Mouse (Mus musculus): ENCODE data around the gene Necab3. TPM values are rescaled to one million over a fixed set of nuclear protein-coding genes. Genes with fewer than 3 reads are reported as not detected.

The Necab3 gene
- polyA plus RNA-seq, 1 experiment from 2014 or later = 18.2 TPM

GRCm38 (mm10) chr2:154570666-154571065 is 12.0 kb upstream of the Necab3 start:
- WGBS = 69% methylated on average over 4 of the region's 4 CpGs

GRCm38 (mm10) chr2:154569836-154570286 is 11.2 kb upstream of the Necab3 start, which contains the start of gene E2f1:
Gene E2f1, minus strand, starts transcription at chr2:154569892.
- Histone ChIP-seq H3K4me2 (replicated peaks) (peak within 1 kb of the TSS; percentile 96), H3K27me3 (replicated peaks) (no peaks in the 10 kb centered on the region), H3K9me3 (no peaks in the 10 kb centered on the region), H3K4me3 (peak within 1 kb of the TSS; percentile 84), H3K9ac (peak within 1 kb of the TSS; percentile 77), H3K4me1 (peaks cover 46% of the 10 kb centered on the region), H3K27ac (peak within 1 kb of the TSS; percentile 65), H3K36me3 (no peaks in the 10 kb centered on the region)
- ATAC-seq (ENCODE audit: low FRiP score, low read depth) = peak; percentile 97
- under 1% methylated on average over 44 of the region's 44 CpGs for WGBS

More at GRCm38 (mm10) chr2:154570666-154571065, 12.0 kb upstream of the Necab3 start:
- H3K4me2 ChIP-seq (replicated peaks) = peak overlapping the region; percentile 96
- no peaks in the 10 kb centered on the region for H3K9me3 ChIP-seq
- no peak overlapping the region for H3K27ac ChIP-seq
- H3K4me3 ChIP-seq = no peak overlapping the region
- H3K36me3 ChIP-seq = no peaks in the 10 kb centered on the region
- no peaks in the 10 kb centered on the region for H3K27me3 ChIP-seq (replicated peaks)
- H3K9ac ChIP-seq = no peak overlapping the region
- ATAC-seq (ENCODE audit: low FRiP score, low read depth) = no peak
- peaks cover 43% of the 10 kb centered on the region for H3K4me1 ChIP-seq

GRCm38 (mm10) chr2:154569071-154569748 is 10.5 kb upstream of the Necab3 start:
- H3K4me2 ChIP-seq (replicated peaks) = peak overlapping the region; percentile 96
- ATAC-seq (ENCODE audit: low FRiP score, low read depth) = peak; percentile 79
- no peaks in the 10 kb centered on the region for H3K9me3 ChIP-seq
- H3K9ac ChIP-seq = peak overlapping the region; percentile 77
- H3K4me3 ChIP-seq = peak overlapping the region; percentile 84
- under 1% methylated on average over 56 of the region's 70 CpGs for WGBS
- peaks cover 46% of the 10 kb centered on the region for H3K4me1 ChIP-seq
- H3K27ac ChIP-seq = peak overlapping the region; percentile 65
- H3K36me3 ChIP-seq = peaks cover 2% of the 10 kb centered on the region; the same call in 1 of the 2 replicates
- no peaks in the 10 kb centered on the region for H3K27me3 ChIP-seq (replicated peaks)

GRCm38 (mm10) chr2:154568329-154569070 is 9.8 kb upstream of the Necab3 start:
- peaks cover 9% of the 10 kb centered on the region for H3K36me3 ChIP-seq
- peak overlapping the region; percentile 96 for H3K4me2 ChIP-seq (replicated peaks)
- H3K9ac ChIP-seq = peak overlapping the region; percentile 77
- H3K4me1 ChIP-seq = peaks cover 46% of the 10 kb centered on the region
- ATAC-seq (ENCODE audit: low FRiP score, low read depth) = peak; percentile 15
- no peaks in the 10 kb centered on the region for H3K9me3 ChIP-seq
- H3K27me3 ChIP-seq (replicated peaks) = no peaks in the 10 kb centered on the region
- peak overlapping the region; percentile 65 for H3K27ac ChIP-seq
- peak overlapping the region; percentile 84 for H3K4me3 ChIP-seq
- WGBS = 11% methylated on average over 10 of the region's 10 CpGs

- H3K9me3 ChIP-seq = no peaks in the 10 kb centered on the region
- WGBS = 64% methylated on average over 2 of the region's 2 CpGs
- no peak for ATAC-seq (ENCODE audit: low FRiP score, low read depth)
- peak overlapping the region; percentile 96 for H3K4me2 ChIP-seq (replicated peaks)
- peak overlapping the region; percentile 51; the same call in 1 of the 2 replicates for H3K27ac ChIP-seq
- H3K27me3 ChIP-seq (replicated peaks) = no peaks in the 10 kb centered on the region
- H3K36me3 ChIP-seq = peaks cover 16% of the 10 kb centered on the region
- H3K4me1 ChIP-seq = peaks cover 46% of the 10 kb centered on the region
- peak overlapping the region; percentile 77; the same call in 1 of the 2 replicates for H3K9ac ChIP-seq
- H3K4me3 ChIP-seq = peak overlapping the region; percentile 84
Observed at GRCm38 (mm10) chr2:154567766-154568165, 9.1 kb upstream of the Necab3 start.

GRCm38 (mm10) chr2:154566641-154567040 is 8.0 kb upstream of the Necab3 start:
- peaks cover 46% of the 10 kb centered on the region for H3K4me1 ChIP-seq
- H3K9me3 ChIP-seq = no peaks in the 10 kb centered on the region
- 0 out of 2 replicates have a peak overlapping the region, but pooled peaks have one; percentile 2 for H3K9ac ChIP-seq
- H3K27ac ChIP-seq = no peak overlapping the region
- peak overlapping the region; percentile 96 for H3K4me2 ChIP-seq (replicated peaks)
- peaks cover 22% of the 10 kb centered on the region for H3K36me3 ChIP-seq
- WGBS = 37% methylated on average over 8 of the region's 8 CpGs
- ATAC-seq (ENCODE audit: low FRiP score, low read depth) = no peak
- no peaks in the 10 kb centered on the region for H3K27me3 ChIP-seq (replicated peaks)
- H3K4me3 ChIP-seq = no peak overlapping the region

- Histone ChIP-seq H3K4me1 (peaks cover 41% of the 10 kb centered on the region), H3K27me3 (replicated peaks) (no peaks in the 10 kb centered on the region), H3K36me3 (peaks cover 28% of the 10 kb centered on the region), H3K4me2 (replicated peaks) (peak overlapping the region; percentile 96; the same call in 1 of the 2 replicates), H3K9ac (no peak overlapping the region), H3K27ac (no peak overlapping the region), H3K4me3 (no peak overlapping the region), H3K9me3 (no peaks in the 10 kb centered on the region)
- ATAC-seq (ENCODE audit: low FRiP score, low read depth) = no peak
- WGBS = 66% methylated on average over 3 of the region's 3 CpGs
Observed at GRCm38 (mm10) chr2:154565562-154565961, 6.9 kb upstream of the Necab3 start.

- Histone ChIP-seq H3K27me3 (replicated peaks) (no peaks in the 10 kb centered on the region), H3K9me3 (no peaks in the 10 kb centered on the region), H3K9ac (no peak overlapping the region), H3K27ac (no peak overlapping the region), H3K4me3 (no peak overlapping the region), H3K36me3 (peaks cover 28% of the 10 kb centered on the region), H3K4me1 (peaks cover 34% of the 10 kb centered on the region), H3K4me2 (replicated peaks) (no peak overlapping the region)
- no peak for ATAC-seq (ENCODE audit: low FRiP score, low read depth)
- 90% methylated on average over 22 of the region's 22 CpGs for WGBS
Observed at GRCm38 (mm10) chr2:154563612-154564170, 5.0 kb upstream of the Necab3 start.

- Histone ChIP-seq H3K9me3 (no peaks in the 10 kb centered on the region), H3K4me1 (peaks cover 30% of the 10 kb centered on the region), H3K4me3 (no peak overlapping the region), H3K27ac (no peak overlapping the region), H3K27me3 (replicated peaks) (peaks cover under 1% of the 10 kb centered on the region; the same call in 1 of the 2 replicates), H3K9ac (no peak overlapping the region), H3K36me3 (peaks cover 9% of the 10 kb centered on the region), H3K4me2 (replicated peaks) (peak overlapping the region; percentile 68; the same call in 1 of the 2 replicates)
- WGBS = 57% methylated on average over 5 of the region's 5 CpGs
- ATAC-seq (ENCODE audit: low FRiP score, low read depth) = no peak
Observed at GRCm38 (mm10) chr2:154557184-154557832, 1.4 kb downstream of the Necab3 start.

- Histone ChIP-seq H3K9me3 (no peaks in the 10 kb centered on the region), H3K4me3 (no peak overlapping the region), H3K36me3 (no peaks in the 10 kb centered on the region), H3K9ac (no peak overlapping the region), H3K27me3 (replicated peaks) (peaks cover 10% of the 10 kb centered on the region), H3K27ac (no peak overlapping the region), H3K4me1 (peaks cover 36% of the 10 kb centered on the region), H3K4me2 (replicated peaks) (no peak overlapping the region)
- 83% methylated on average over 6 of the region's 6 CpGs for WGBS
- no peak for ATAC-seq (ENCODE audit: low FRiP score, low read depth)
Observed at GRCm38 (mm10) chr2:154555235-154555634, 3.5 kb downstream of the Necab3 start.

- no peak overlapping the region for H3K4me3 ChIP-seq
- H3K27me3 ChIP-seq (replicated peaks) = peaks cover 13% of the 10 kb centered on the region
- peaks cover 30% of the 10 kb centered on the region for H3K4me1 ChIP-seq
- no peak overlapping the region for H3K27ac ChIP-seq
- peak; percentile 10 for ATAC-seq (ENCODE audit: low FRiP score, low read depth)
- peak overlapping the region; percentile 37 for H3K4me2 ChIP-seq (replicated peaks)
- 23% methylated on average over 27 of the region's 27 CpGs for WGBS
- H3K9ac ChIP-seq = no peak overlapping the region
- H3K36me3 ChIP-seq = no peaks in the 10 kb centered on the region
- no peaks in the 10 kb centered on the region for H3K9me3 ChIP-seq
Observed at GRCm38 (mm10) chr2:154552424-154552907, 6.2 kb downstream of the Necab3 start.
